Mouse (Mus musculus): ENCODE measurements around the gene Pigg.

DNA sequence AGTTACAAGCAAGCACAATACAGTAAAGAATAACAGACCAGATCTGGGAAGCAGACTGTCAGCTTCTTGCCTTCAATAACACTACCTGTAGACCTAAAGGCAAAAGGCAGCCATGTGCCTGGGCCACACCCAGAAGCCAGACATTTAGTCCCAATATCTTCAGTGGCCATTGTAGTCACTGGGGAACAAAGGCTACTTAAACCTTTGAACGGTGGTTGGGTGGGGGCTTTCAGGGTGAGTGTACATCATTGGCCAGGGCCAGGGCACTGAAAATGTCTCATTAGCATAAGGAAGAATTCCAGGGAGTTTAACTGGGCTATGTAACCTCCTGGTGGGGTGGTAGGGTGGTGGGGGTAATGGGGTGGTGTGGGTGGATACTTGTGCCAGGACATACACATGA lies 18.6 kb downstream of the Pigg start:
- TF ChIP-seq POLR2A (IDR thresholded peaks at IDR 0.05; ENCODE audit: low read depth, low read length) (no peak), CTCF (conservative IDR thresholded peaks at IDR 0.05; ENCODE audit: insufficient read depth, insufficient read length, low read depth, low read length) (no peak)

Data from kidney, adult 2 months (tissue).